Mouse (Mus musculus) liver, adult (tissue): ENCODE measurements around the gene Kcnip1.

ENCODE experiments used
- GATA4 ChIP-seq: IDR thresholded peaks from 2 replicates; pipeline ENCODE4 v1.6.1; 2014; ENCODE audit warnings: mild to moderate bottlenecking, low read length; ENCODE audit not compliant: insufficient replicate concordance

Gene Kcnip1

DNA sequence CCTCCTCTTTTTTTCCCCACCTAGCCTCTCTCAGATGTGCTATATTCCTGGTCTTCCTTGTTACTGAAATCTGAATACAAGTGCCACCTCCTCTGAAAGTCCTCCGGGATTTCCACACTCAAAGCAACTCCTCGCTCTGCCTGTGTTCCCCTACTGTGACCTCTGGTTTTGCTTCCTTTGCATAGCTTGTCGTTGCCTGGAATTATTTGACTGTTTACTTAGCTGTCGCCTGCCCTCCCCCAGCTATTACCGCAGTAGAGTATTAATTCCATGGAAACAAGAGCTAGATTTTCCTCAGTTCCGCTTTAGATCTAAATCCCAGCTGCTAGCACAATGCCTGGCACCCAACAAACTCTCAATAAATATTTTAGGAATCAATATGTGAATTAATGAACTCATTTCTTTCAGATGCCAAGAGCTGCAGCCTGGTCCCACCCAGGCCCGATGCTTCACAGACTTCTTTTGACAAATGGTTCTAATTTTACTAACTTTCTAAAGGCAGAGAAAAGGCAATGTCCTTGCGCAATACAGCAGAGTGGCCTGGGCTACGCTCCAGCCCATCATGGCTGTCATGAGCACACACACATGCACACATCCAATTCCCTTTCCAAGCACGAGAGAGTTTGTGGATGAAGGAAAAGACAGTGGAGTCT lies 192.4 kb downstream of the Kcnip1 start:
- TF ChIP-seq GATA4: no peak

- TF ChIP-seq GATA4: no peak
These were observed 193.0 kb downstream of the Kcnip1 start for GRCm38 (mm10) chr11:33799933-33800332.

GRCm38 (mm10) chr11:33798094-33798648 lies 194.8 kb downstream of the Kcnip1 start:
- no peak for TF ChIP-seq GATA4

DNA sequence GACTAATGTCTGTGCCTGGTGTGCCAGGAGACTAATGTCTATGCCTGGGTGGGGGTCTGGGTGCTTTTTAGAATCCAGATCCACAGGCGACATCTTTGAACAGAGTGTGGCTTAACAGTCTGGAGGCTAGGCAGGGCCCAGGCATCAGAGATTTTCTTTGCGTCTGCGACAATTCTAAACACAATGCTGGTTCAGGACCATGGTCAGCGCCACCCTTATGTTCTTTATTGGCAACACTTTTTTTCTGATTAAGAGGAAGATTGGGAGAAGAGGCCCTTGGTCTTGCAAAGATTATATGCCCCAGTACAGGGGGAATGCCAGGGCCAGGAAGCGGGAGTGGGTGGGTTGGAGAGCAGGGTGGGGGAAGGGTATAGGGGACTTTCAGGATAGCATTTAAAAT lies 205.6 kb downstream of the Kcnip1 start:
- TF ChIP-seq GATA4: no peak

DNA sequence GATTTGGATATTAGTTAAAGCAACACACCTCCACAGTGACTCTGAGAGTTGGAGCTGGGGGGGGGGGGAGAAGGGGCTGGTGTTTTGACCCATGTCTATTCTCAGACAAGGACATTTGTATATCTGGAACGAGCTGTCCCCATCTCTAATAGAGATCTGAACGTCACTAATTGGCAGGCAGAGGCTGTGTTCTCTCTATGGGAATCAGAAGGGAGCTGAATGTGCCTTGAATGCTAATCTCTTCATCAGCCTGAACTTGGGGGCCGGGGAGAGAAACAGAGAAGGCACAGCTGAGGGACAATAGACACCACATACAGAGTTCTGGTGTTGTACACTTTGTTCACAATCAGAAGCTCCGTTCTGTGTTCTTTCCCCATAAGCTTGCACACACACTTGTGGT lies 206.4 kb downstream of the Kcnip1 start:
- TF ChIP-seq GATA4: no peak

DNA sequence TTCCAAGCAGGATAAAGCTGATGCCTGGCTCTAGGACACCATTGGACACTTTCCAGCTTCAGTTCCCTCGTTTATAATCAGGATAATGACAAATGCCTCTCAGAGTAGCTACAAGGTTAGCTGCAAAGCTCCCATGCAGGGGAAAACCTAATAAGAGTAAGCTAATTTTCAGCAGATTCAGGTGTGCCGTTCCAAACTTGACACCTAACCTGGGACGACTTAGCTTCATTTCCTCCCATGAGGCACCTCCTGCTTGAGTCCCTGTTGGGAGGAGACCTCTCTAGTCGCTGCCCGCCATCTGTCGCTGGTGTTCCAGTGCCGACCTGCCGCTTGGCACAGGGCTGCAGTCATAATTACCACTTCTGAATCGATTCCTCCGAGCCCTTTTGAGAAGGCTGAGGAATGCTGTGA lies 211.4 kb downstream of the Kcnip1 start:
- TF ChIP-seq GATA4: no peak

DNA sequence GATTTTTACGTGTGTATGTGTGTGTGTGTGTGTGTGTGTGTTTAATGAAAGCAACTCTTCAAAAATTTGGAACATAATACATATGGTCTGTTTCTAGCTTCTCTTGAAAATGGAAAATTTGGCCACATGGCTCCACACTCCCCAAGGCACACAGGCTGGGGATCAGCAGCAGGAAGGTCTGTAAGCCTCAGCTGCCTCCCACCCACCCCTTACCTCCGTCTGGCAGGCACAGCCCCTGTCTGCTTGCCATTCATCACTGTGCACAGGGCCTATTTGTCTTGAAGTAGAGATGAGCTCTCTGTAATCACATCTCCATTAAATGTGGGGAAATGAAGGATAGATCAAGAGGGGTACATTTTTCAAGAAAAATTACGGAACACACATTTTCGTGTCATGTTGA lies 212.7 kb downstream of the Kcnip1 start:
- TF ChIP-seq GATA4: no peak

DNA sequence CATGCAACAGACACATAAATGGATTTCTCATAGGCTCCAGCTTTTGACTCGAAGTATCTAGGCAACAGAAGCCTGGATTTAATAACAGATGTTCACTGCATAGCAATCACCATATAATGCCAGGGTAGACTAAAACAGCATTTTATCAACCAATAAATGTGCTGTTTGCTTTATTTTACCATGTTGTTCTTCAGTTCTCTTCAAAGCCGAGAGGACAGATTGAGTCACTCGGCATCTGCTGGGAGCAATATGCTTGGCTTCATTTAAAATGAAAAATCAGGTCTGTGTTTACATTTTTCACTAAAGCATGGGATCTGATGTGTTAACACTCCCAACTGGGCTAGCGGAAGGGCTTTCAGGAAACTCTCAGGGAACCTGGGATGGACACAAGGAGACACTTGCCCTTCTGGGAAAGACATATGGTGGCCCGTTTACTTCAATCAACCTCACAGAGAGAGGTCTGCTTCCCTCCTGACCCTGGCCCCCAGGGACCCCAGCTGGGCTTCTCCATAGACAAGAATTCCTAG lies 220.3 kb downstream of the Kcnip1 start:
- no peak for TF ChIP-seq GATA4

- TF ChIP-seq GATA4: no peak
These were observed 220.9 kb downstream of the Kcnip1 start for GRCm38 (mm10) chr11:33772043-33772442.

- no peak for TF ChIP-seq GATA4
These were observed 225.7 kb downstream of the Kcnip1 start for GRCm38 (mm10) chr11:33766976-33767938.

- no peak for TF ChIP-seq GATA4
These were observed 231.7 kb downstream of the Kcnip1 start for GRCm38 (mm10) chr11:33761201-33761755.

DNA sequence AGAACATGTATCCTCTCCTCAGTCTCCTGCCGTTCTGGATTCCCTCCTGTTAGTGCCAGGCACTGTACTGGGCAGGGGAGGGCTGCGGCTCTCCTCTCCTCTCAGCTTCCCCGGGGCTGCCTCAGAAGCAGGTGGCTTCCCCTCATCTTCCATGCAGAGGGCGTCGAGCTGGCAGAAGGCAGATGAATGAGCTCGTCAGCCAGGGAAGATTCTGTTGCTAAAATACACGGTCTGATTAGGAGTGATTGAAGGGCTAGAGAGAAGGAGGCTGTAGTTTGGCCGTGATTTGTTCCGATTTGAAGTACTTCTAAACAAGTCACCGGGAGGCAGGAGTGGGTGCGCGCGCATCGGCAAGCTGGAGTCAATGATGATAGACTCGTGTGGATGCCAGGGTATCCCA lies 236.3 kb downstream of the Kcnip1 start:
- TF ChIP-seq GATA4: no peak

GRCm38 (mm10) chr11:33752431-33752873 lies 240.5 kb downstream of the Kcnip1 start:
- no peak for TF ChIP-seq GATA4

GRCm38 (mm10) chr11:33751503-33751902 lies 241.4 kb downstream of the Kcnip1 start:
- TF ChIP-seq GATA4: no peak

GRCm38 (mm10) chr11:33749979-33750378 lies 243.0 kb downstream of the Kcnip1 start:
- no peak for TF ChIP-seq GATA4
